Mouse (Mus musculus) stomach, embryonic 16.5 days (tissue): Measurements from ENCODE around the gene Zdhhc19. TPM values are rescaled to one million over a fixed set of nuclear protein-coding genes. Genes with fewer than 3 reads are reported as not detected.

Experiments used
- ATAC-seq: fragments of 200-750 bp; cut with Nextera tagmentation; 2 replicates; pipeline ENCODE4 v1.8.0; 2017; ENCODE audit warnings: moderate number of reproducible peaks, moderate TSS enrichment; ENCODE audit not compliant: insufficient read depth, low FRiP score
- H3K27ac ChIP-seq: fragments of 300-500 bp; sonication (generic); 2 replicates; pipeline ENCODE4 v1.5.1; 2014; ENCODE audit warnings: low read length
- H3K27me3 ChIP-seq: fragments of 300-500 bp; sonication (generic); 2 replicates; pipeline ENCODE4 v1.6.1; 2014; ENCODE audit warnings: low read length, control low read depth, mixed read lengths; ENCODE audit not compliant: control insufficient read depth, insufficient read depth
- H3K36me3 ChIP-seq: fragments of 300-500 bp; sonication (generic); 2 replicates; pipeline ENCODE4 v1.6.1; 2014; ENCODE audit warnings: low read length; ENCODE audit not compliant: control insufficient read depth, insufficient read depth
- H3K4me1 ChIP-seq: fragments of 300-500 bp; sonication (generic); 2 replicates; pipeline ENCODE4 v1.6.1; 2014; ENCODE audit warnings: low read length, control low read depth, mixed read lengths; ENCODE audit not compliant: control insufficient read depth, insufficient read depth
- H3K4me2 ChIP-seq: fragments of 300-500 bp; sonication (generic); 2 replicates; pipeline ENCODE4 v1.6.1; 2014; ENCODE audit warnings: low read depth, low read length, mixed read lengths
- H3K4me3 ChIP-seq: fragments of 300-500 bp; sonication (generic); replicated peaks from 2 replicates; pipeline ENCODE4 v1.5.1; 2014; ENCODE audit warnings: mild to moderate bottlenecking, low read length
- H3K9ac ChIP-seq: fragments of 300-500 bp; sonication (generic); 2 replicates; pipeline ENCODE4 v1.6.1; 2014; ENCODE audit warnings: low read length
- H3K9me3 ChIP-seq: fragments of 300-500 bp; sonication (generic); replicated peaks from 2 replicates; pipeline ENCODE4 v1.6.1; 2016; ENCODE audit warnings: low read length, control low read depth; ENCODE audit not compliant: control insufficient read depth
- WGBS: fragments of 180-500 bp; shearing (Covaris S2); extraction: QIAGEN DNeasy Blood & Tissue Kit; methylation state at CpG from one replicate; pipeline ENCODE4 v1.1.7; 2014; 5-methylcytosine and 5-hydroxymethylcytosine counted together
- polyA plus RNA-seq: library from polyadenylated mRNA; unstranded; fragments of >200 nt; fragmentation: Nextera tagmentation; extraction: Ambion mirVana; gene quantifications from 2 replicates; pipeline ENCODE4 v1.2.1, GENCODE M21; 2015

Zdhhc19 gene
- 0.29 and 0.37 TPM in 2 replicates for polyA plus RNA-seq

GRCm38 (mm10) chr16:32495965-32496364 is at the start of gene Zdhhc19:
TSS of gene Zdhhc19 (plus strand) at chr16:32496265.
- no peak within 1 kb of the TSS for H3K4me2 ChIP-seq
- 69% methylated on average over 3 of the region's 3 CpGs for WGBS
- H3K36me3 ChIP-seq = no peaks in the 10 kb centered on the region
- H3K27me3 ChIP-seq = no peaks in the 10 kb centered on the region
- H3K9ac ChIP-seq = no peak within 1 kb of the TSS
- H3K4me1 ChIP-seq = no peaks in the 10 kb centered on the region
- no peak for ATAC-seq
- H3K27ac ChIP-seq = no peak within 1 kb of the TSS
- H3K4me3 ChIP-seq = no peak within 1 kb of the TSS
- no peaks in the 10 kb centered on the region for H3K9me3 ChIP-seq

- Histone ChIP-seq H3K27ac (no peak overlapping the region), H3K36me3 (no peaks in the 10 kb centered on the region), H3K4me1 (0 out of 2 replicates have a peak, but pooled peaks cover 6% of the 10 kb centered on the region), H3K4me3 (no peak overlapping the region), H3K27me3 (no peaks in the 10 kb centered on the region), H3K4me2 (no peak overlapping the region), H3K9ac (no peak overlapping the region), H3K9me3 (no peaks in the 10 kb centered on the region)
- no peak for ATAC-seq
- WGBS = 65% methylated on average over 2 of the region's 2 CpGs
Observed at GRCm38 (mm10) chr16:32446563-32447138, 49.4 kb upstream of the Zdhhc19 start.

GRCm38 (mm10) chr16:32449665-32450064 is 46.4 kb upstream of the Zdhhc19 start:
- ATAC-seq = peak; percentile 58; the same call in 1 of the 2 replicates
- Histone ChIP-seq H3K4me1 (0 out of 2 replicates have a peak, but pooled peaks cover 6% of the 10 kb centered on the region), H3K4me2 (no peak overlapping the region), H3K27ac (peak overlapping the region; percentile 76), H3K36me3 (no peaks in the 10 kb centered on the region), H3K9ac (no peak overlapping the region), H3K27me3 (no peaks in the 10 kb centered on the region), H3K4me3 (no peak overlapping the region), H3K9me3 (no peaks in the 10 kb centered on the region)
- WGBS = 68% methylated on average over 3 of the region's 3 CpGs

GRCm38 (mm10) chr16:32450133-32450532 is 45.9 kb upstream of the Zdhhc19 start:
- Histone ChIP-seq H3K4me3 (no peak overlapping the region), H3K9me3 (no peaks in the 10 kb centered on the region), H3K4me1 (0 out of 2 replicates have a peak, but pooled peaks cover 6% of the 10 kb centered on the region), H3K27me3 (no peaks in the 10 kb centered on the region), H3K4me2 (no peak overlapping the region), H3K27ac (peak overlapping the region; percentile 72; the same call in 1 of the 2 replicates), H3K36me3 (no peaks in the 10 kb centered on the region), H3K9ac (no peak overlapping the region)
- 91% methylated on average over 2 of the region's 2 CpGs for WGBS
- no peak for ATAC-seq

- no peak overlapping the region for H3K4me3 ChIP-seq
- no peaks in the 10 kb centered on the region for H3K27me3 ChIP-seq
- no peak overlapping the region for H3K9ac ChIP-seq
- ATAC-seq = no peak
- no peaks in the 10 kb centered on the region for H3K36me3 ChIP-seq
- H3K27ac ChIP-seq = no peak overlapping the region
- 88% methylated on average over 8 of the region's 8 CpGs for WGBS
- H3K4me1 ChIP-seq = 0 out of 2 replicates have a peak, but pooled peaks cover 6% of the 10 kb centered on the region
- H3K9me3 ChIP-seq = no peaks in the 10 kb centered on the region
- H3K4me2 ChIP-seq = no peak overlapping the region
Observed at GRCm38 (mm10) chr16:32453102-32453501, 43.0 kb upstream of the Zdhhc19 start.

- Histone ChIP-seq H3K27ac (no peak overlapping the region), H3K4me1 (no peaks in the 10 kb centered on the region), H3K27me3 (no peaks in the 10 kb centered on the region), H3K4me2 (no peak overlapping the region), H3K9ac (no peak overlapping the region), H3K9me3 (no peaks in the 10 kb centered on the region), H3K36me3 (no peaks in the 10 kb centered on the region), H3K4me3 (no peak overlapping the region)
- whole genome bisulfite sequencing = 90% methylated on average over 5 of the region's 5 CpGs
- ATAC-seq = no peak
Observed at GRCm38 (mm10) chr16:32454646-32455045, 41.4 kb upstream of the Zdhhc19 start.

- Histone ChIP-seq H3K4me3 (no peak overlapping the region), H3K9me3 (no peaks in the 10 kb centered on the region), H3K27ac (no peak overlapping the region), H3K9ac (no peak overlapping the region), H3K27me3 (no peaks in the 10 kb centered on the region), H3K4me1 (no peaks in the 10 kb centered on the region), H3K36me3 (no peaks in the 10 kb centered on the region), H3K4me2 (no peak overlapping the region)
- ATAC-seq = peak; percentile 56; the same call in 1 of the 2 replicates
Observed at GRCm38 (mm10) chr16:32456086-32456485, 40.0 kb upstream of the Zdhhc19 start.

GRCm38 (mm10) chr16:32456761-32457160 is 39.3 kb upstream of the Zdhhc19 start:
- no peak for ATAC-seq
- H3K9me3 ChIP-seq = no peaks in the 10 kb centered on the region
- no peak overlapping the region for H3K27ac ChIP-seq
- no peaks in the 10 kb centered on the region for H3K27me3 ChIP-seq
- no peak overlapping the region for H3K4me2 ChIP-seq
- H3K36me3 ChIP-seq = no peaks in the 10 kb centered on the region
- H3K9ac ChIP-seq = no peak overlapping the region
- H3K4me3 ChIP-seq = no peak overlapping the region
- WGBS = 85% methylated on average over 1 of the region's 1 CpGs
- H3K4me1 ChIP-seq = no peaks in the 10 kb centered on the region

GRCm38 (mm10) chr16:32457589-32458386 is 38.3 kb upstream of the Zdhhc19 start:
- no peak overlapping the region for H3K4me2 ChIP-seq
- 0 out of 2 replicates have a peak, but pooled peaks cover 1% of the 10 kb centered on the region for H3K36me3 ChIP-seq
- H3K27ac ChIP-seq = no peak overlapping the region
- no peak overlapping the region for H3K9ac ChIP-seq
- no peak for ATAC-seq
- WGBS = 58% methylated on average over 10 of the region's 10 CpGs
- H3K9me3 ChIP-seq = no peaks in the 10 kb centered on the region
- no peak overlapping the region for H3K4me3 ChIP-seq
- H3K27me3 ChIP-seq = no peaks in the 10 kb centered on the region
- H3K4me1 ChIP-seq = no peaks in the 10 kb centered on the region; the same call in 1 of the 2 replicates
